Mouse (Mus musculus) lung, adult 2 months (tissue): ENCODE data around the gene Nedd4. TPM values are rescaled to one million over a fixed set of nuclear protein-coding genes. Genes with fewer than 3 reads are reported as not detected.

Experiments used
- DNase-seq: peaks from one replicate; pipeline ENCODE4 v3.0.0; 2022
- H3K4me1 ChIP-seq: fragments of 200-500 bp; 2 replicates; pipeline ENCODE4 v1.6.1; 2011; ENCODE audit warnings: low read length; ENCODE audit not compliant: control insufficient read depth, insufficient read depth
- H3K4me3 ChIP-seq: fragments of 200-500 bp; replicated peaks from 2 replicates; pipeline ENCODE3; 2011; ENCODE audit warnings: low read depth, mild to moderate bottlenecking, control low read depth, low read length; ENCODE audit errors: extremely low read depth
- CTCF ChIP-seq: fragments of 200-500 bp; IDR thresholded peaks from 2 replicates; pipeline ENCODE4 v1.5.1; 2011; ENCODE audit warnings: mild to moderate bottlenecking, low read length, control low read depth; ENCODE audit not compliant: insufficient read depth
- POLR2A ChIP-seq: fragments of 200-500 bp; IDR thresholded peaks from 2 replicates; pipeline ENCODE4 v1.6.1; 2011; ENCODE audit warnings: low read depth, mild to moderate bottlenecking, control low read depth, low read length, borderline replicate concordance; ENCODE audit errors: extremely low read depth
- WGBS: fragments of 180-500 bp; shearing (Covaris S2); methylation state at CpG from one replicate; pipeline ENCODE4 v1.1.7; 2018; 5-methylcytosine and 5-hydroxymethylcytosine counted together
- polyA plus RNA-seq: library from polyadenylated mRNA; depleted of rRNA; stranded (reverse); fragments of >200 nt; gene quantifications from 2 replicates; pipeline ENCODE4 v1.2.3, GENCODE M21; 2012

Nedd4 gene
- polyA plus RNA-seq, 1 experiment = 165 TPM

GRCm38 (mm10) chr9:72691942-72692341 lies 29.8 kb downstream of the Nedd4 start:
- TF ChIP-seq POLR2A (no peak), CTCF (no peak)
- Histone ChIP-seq H3K4me3 (no peak overlapping the region), H3K4me1 (peaks cover 32% of the 10 kb centered on the region)
- DNase-seq = no peak
- 31% methylated on average over 5 of the region's 5 CpGs for WGBS

- H3K4me1 ChIP-seq = peaks cover 34% of the 10 kb centered on the region
- 54% methylated on average over 24 of the region's 24 CpGs for WGBS
- no peak overlapping the region for H3K4me3 ChIP-seq
- no peak for DNase-seq
- no peak for TF ChIP-seq CTCF
- no peak for TF ChIP-seq POLR2A
Observed at GRCm38 (mm10) chr9:72693081-72693696, 31.0 kb downstream of the Nedd4 start.

GRCm38 (mm10) chr9:72693861-72694260 lies 31.7 kb downstream of the Nedd4 start:
- no peak for TF ChIP-seq CTCF
- TF ChIP-seq POLR2A = no peak
- 67% methylated on average over 14 of the region's 14 CpGs for WGBS
- DNase-seq = no peak

DNA sequence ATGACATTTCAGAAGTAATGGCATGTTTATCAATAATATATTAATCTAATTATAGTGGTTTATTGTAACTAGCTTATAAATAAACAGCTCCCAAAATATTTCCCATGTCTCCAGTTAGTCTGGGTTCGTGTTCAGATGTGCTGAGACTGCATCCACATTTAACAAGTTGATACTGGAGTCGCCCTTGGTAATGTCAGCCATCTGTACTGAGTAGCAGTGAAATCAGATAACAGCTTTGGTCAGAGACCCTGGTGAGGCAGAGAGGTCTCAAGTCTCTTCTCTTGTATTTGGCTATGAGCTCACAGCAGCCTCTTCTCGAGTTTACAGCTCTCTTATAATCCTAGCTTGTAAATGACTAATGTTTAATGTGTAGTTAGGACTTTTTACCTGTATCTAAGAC lies 34.4 kb downstream of the Nedd4 start:
- no peak for DNase-seq
- 30% methylated on average over 3 of the region's 3 CpGs for WGBS
- no peak overlapping the region for H3K4me3 ChIP-seq
- peaks cover 37% of the 10 kb centered on the region for H3K4me1 ChIP-seq
- TF ChIP-seq CTCF (no peak), POLR2A (no peak)

More at GRCm38 (mm10) chr9:72693861-72694260, 31.7 kb downstream of the Nedd4 start:
- no peak overlapping the region for H3K4me3 ChIP-seq
- peaks cover 32% of the 10 kb centered on the region for H3K4me1 ChIP-seq

DNA sequence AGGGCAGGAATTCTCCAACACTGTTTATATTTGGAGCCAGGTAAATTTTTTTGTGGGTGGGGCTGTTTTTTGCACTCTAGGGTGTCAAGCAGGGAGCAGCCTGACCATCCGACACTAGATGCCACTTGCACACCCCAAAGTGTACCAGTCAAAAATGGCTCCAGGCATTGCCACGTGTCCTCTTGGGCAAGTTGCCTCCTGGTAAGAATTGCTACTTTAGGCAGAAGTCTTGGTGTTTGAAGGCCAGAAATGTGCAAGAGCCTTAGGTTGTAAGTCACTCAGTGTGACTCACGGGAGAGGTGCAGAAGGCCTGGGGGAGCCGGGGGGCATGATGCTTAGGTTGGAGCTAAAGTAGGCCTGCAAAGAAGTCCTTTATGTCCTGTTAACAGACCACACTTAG lies 35.6 kb downstream of the Nedd4 start:
- DNase-seq = no peak
- Histone ChIP-seq H3K4me1 (peaks cover 36% of the 10 kb centered on the region), H3K4me3 (no peak overlapping the region)
- WGBS = 71% methylated on average over 4 of the region's 4 CpGs
- no peak for TF ChIP-seq POLR2A

DNA sequence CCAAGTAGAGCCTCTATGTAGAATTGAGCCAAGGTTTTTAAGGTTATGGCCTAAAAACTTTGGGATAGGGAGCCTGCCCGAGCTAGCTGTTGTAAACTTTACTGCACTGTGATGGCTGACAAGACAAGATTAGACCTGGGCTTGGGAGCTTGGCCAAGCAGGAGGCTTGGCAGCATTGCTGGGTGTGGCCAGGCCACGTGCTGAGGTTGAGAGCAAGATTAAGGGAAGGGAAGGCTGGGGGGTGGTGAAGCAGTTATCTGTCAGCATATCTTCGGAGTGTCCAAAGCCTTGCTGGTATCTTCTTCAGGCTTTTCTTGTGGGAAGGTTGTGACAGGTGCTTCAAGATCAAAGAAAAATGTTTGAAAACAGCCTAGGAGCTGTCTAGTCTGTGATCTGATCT lies 37.6 kb downstream of the Nedd4 start:
- WGBS = 24% methylated on average over 3 of the region's 3 CpGs
- Histone ChIP-seq H3K4me3 (no peak overlapping the region), H3K4me1 (peaks cover 20% of the 10 kb centered on the region)
- TF ChIP-seq CTCF (no peak), POLR2A (no peak)
- no peak for DNase-seq

DNA sequence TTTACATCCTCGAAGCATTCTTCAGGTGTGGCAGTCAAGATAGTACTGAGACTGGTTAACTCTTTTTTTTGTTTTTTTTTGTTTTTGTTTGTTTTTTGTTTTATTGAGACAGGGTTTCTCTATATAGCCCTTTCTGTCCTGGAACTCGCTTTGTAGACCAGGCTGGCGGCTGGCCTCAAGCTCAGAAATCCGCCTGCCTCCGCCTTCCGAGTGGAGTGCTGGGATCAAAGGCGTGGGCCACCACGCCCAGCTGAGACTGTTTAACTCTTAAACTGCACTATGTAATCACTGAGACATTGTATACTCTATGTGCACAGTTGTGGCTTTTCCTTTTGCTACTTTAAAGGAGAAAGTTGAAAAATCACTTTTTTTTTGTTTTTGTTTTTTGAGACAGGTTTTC lies 39.3 kb downstream of the Nedd4 start:
- no peak for DNase-seq
- Histone ChIP-seq H3K4me3 (no peak overlapping the region), H3K4me1 (peaks cover 17% of the 10 kb centered on the region)
- 29% methylated on average over 8 of the region's 8 CpGs for WGBS
- TF ChIP-seq POLR2A = no peak
- TF ChIP-seq CTCF = no peak

GRCm38 (mm10) chr9:72702075-72702474 lies 39.9 kb downstream of the Nedd4 start:
- 15% methylated on average over 2 of the region's 2 CpGs for WGBS
- peaks cover 13% of the 10 kb centered on the region for H3K4me1 ChIP-seq
- TF ChIP-seq POLR2A (no peak), CTCF (no peak)
- DNase-seq = no peak
- no peak overlapping the region for H3K4me3 ChIP-seq

- TF ChIP-seq POLR2A (no peak), CTCF (no peak)
- H3K4me1 ChIP-seq = peaks cover 12% of the 10 kb centered on the region
- WGBS = 92% methylated on average over 4 of the region's 4 CpGs
- no peak overlapping the region for H3K4me3 ChIP-seq
- no peak for DNase-seq
Observed at GRCm38 (mm10) chr9:72703142-72703541, 41.0 kb downstream of the Nedd4 start.

- DNase-seq = no peak
- TF ChIP-seq POLR2A = no peak
- TF ChIP-seq CTCF = no peak
- peaks cover 12% of the 10 kb centered on the region for H3K4me1 ChIP-seq
- WGBS = 36% methylated on average over 6 of the region's 6 CpGs
- H3K4me3 ChIP-seq = no peak overlapping the region
Observed at GRCm38 (mm10) chr9:72703754-72704153, 41.6 kb downstream of the Nedd4 start.
